Mouse (Mus musculus) heart, adult 2 months (tissue): Measurements from ENCODE around the gene Pcolce. TPM values are rescaled to one million over a fixed set of nuclear protein-coding genes. Genes with fewer than 3 reads are reported as not detected.

Experiments used
- DNase-seq, 2 experiments: peaks; one replicate each; pipeline ENCODE4 v3.0.0; 2021
- H3K27ac ChIP-seq: fragments of 200-600 bp; 2 replicates; pipeline ENCODE4 v1.8.1; 2022
- H3K27me3 ChIP-seq: fragments of 200-500 bp; 2 replicates; pipeline ENCODE4 v1.6.1; 2012; ENCODE audit warnings: mild to moderate bottlenecking, low read length, inconsistent platforms, mixed read lengths; ENCODE audit not compliant: control insufficient read depth, insufficient read depth
- H3K36me3 ChIP-seq: fragments of 200-500 bp; 2 replicates; pipeline ENCODE4 v1.6.1; 2012; ENCODE audit warnings: low read length, inconsistent platforms; ENCODE audit not compliant: control insufficient read depth, insufficient read depth
- H3K4me1 ChIP-seq: fragments of 200-500 bp; 2 replicates; pipeline ENCODE4 v1.6.1; 2011; ENCODE audit warnings: low read length; ENCODE audit not compliant: control insufficient read depth, insufficient read depth
- H3K4me3 ChIP-seq: fragments of 200-600 bp; 2 replicates; pipeline ENCODE4 v1.8.1; 2022
- H3K79me2 ChIP-seq: fragments of 200-500 bp; replicated peaks from 2 replicates; pipeline ENCODE4 v1.6.1; 2012; ENCODE audit warnings: mild to moderate bottlenecking, inconsistent platforms, low read length, moderate library complexity, mixed read lengths; ENCODE audit not compliant: control insufficient read depth, insufficient read depth
- H3K9ac ChIP-seq: fragments of 200-500 bp; 2 replicates; pipeline ENCODE4 v1.6.1; 2012; ENCODE audit warnings: low read depth, mild to moderate bottlenecking, control low read depth, inconsistent platforms, low read length, mixed read lengths
- CTCF ChIP-seq: fragments of 200-600 bp; IDR thresholded peaks from 2 replicates; pipeline ENCODE4 v1.8.1; 2022; ENCODE audit warnings: antibody characterized with exemption, mild to moderate bottlenecking, moderate library complexity
- EP300 ChIP-seq: fragments of 200-500 bp; IDR thresholded peaks from 2 replicates; pipeline ENCODE4 v1.6.1; 2011; ENCODE audit warnings: low read depth, low read length, control low read depth; ENCODE audit not compliant: insufficient read depth
- POLR2A ChIP-seq: fragments of 200-500 bp; IDR thresholded peaks from 2 replicates; pipeline ENCODE4 v1.6.1; 2011; ENCODE audit warnings: mild to moderate bottlenecking, low read depth, low read length, control low read depth; ENCODE audit not compliant: insufficient read depth
- WGBS: fragments of 180-500 bp; shearing (Covaris S2); methylation state at CpG from one replicate; pipeline ENCODE4 v1.1.7; 2018; 5-methylcytosine and 5-hydroxymethylcytosine counted together
- intact Hi-C: fragments of 180-260 bp; cut with DNase I; formaldehyde crosslinking; loops from one replicate; pipeline ENCODE4 v1.15.1; 2025
- polyA plus RNA-seq: library from polyadenylated mRNA; depleted of rRNA; stranded (reverse); fragments of >200 nt; gene quantifications from 2 replicates; pipeline ENCODE4 v1.2.3, GENCODE M21; 2012
- total RNA-seq, 2 experiments: library from RNA; stranded (reverse); gene quantifications; 2 replicates each; pipeline ENCODE4 v1.2.3; 2021

The Pcolce gene
- total and polyA plus RNA-seq, 3 experiments: 35.9 to 109 (median 50.8) TPM

- no peaks in the 10 kb centered on the region for H3K36me3 ChIP-seq
- TF ChIP-seq POLR2A (no peak), EP300 (peak; percentile 61; the same call in 1 of the 2 replicates), CTCF (peak; percentile 92)
- DNase-seq: peak; percentile 71 to 72
- H3K9ac ChIP-seq: no peak overlapping the region
- peaks cover 3% of the 10 kb centered on the region; the same call in 1 of the 2 replicates for H3K4me1 ChIP-seq
- 21% methylated on average over 3 of the region's 3 CpGs for WGBS
- no peak overlapping the region for H3K4me3 ChIP-seq
- intact Hi-C loops: loop anchor here (1.0 to 5.0 kb wide), 4 partner anchors 50 to 170 kb away; partner anchors contain the start of gene Mospd3
- H3K79me2 ChIP-seq: no peaks in the 10 kb centered on the region
- H3K27me3 ChIP-seq: no peaks in the 10 kb centered on the region
- peak overlapping the region; percentile 62 for H3K27ac ChIP-seq
Measured at GRCm38 (mm10) chr5:137652474-137652873, 38.9 kb upstream of the Pcolce start.

- Histone ChIP-seq H3K4me1 (no peaks in the 10 kb centered on the region), H3K27me3 (no peaks in the 10 kb centered on the region), H3K27ac (peak overlapping the region; percentile 78), H3K4me3 (no peak overlapping the region), H3K36me3 (no peaks in the 10 kb centered on the region), H3K79me2 (no peaks in the 10 kb centered on the region), H3K9ac (no peak overlapping the region; the same call in 1 of the 2 replicates)
- peak; percentile 56 to 61 for DNase-seq
- TF ChIP-seq CTCF (no peak), POLR2A (no peak)
- intact Hi-C loops: loop anchor here (5.0 kb wide), 3 partner anchors 48 to 168 kb away; partner anchors contain the start of gene Mospd3
- WGBS: 41% methylated on average over 18 of the region's 18 CpGs
Measured at GRCm38 (mm10) chr5:137649669-137650571, 36.3 kb upstream of the Pcolce start.

GRCm38 (mm10) chr5:137649251-137649650 is 35.7 kb upstream of the Pcolce start:
- no peak overlapping the region for H3K9ac ChIP-seq
- WGBS: 47% methylated on average over 4 of the region's 4 CpGs
- H3K4me1 ChIP-seq: no peaks in the 10 kb centered on the region
- H3K4me3 ChIP-seq: no peak overlapping the region
- TF ChIP-seq EP300: no peak
- no peak for TF ChIP-seq POLR2A
- TF ChIP-seq CTCF: no peak
- H3K79me2 ChIP-seq: no peaks in the 10 kb centered on the region
- DNase-seq: no peak
- no peaks in the 10 kb centered on the region for H3K36me3 ChIP-seq
- intact Hi-C loops: no loop called here
- no peaks in the 10 kb centered on the region for H3K27me3 ChIP-seq
- peak overlapping the region; percentile 78 for H3K27ac ChIP-seq

GRCm38 (mm10) chr5:137647827-137648601 is 34.4 kb upstream of the Pcolce start:
- 44% methylated on average over 9 of the region's 9 CpGs for WGBS
- no peaks in the 10 kb centered on the region for H3K36me3 ChIP-seq
- no peak for DNase-seq
- H3K9ac ChIP-seq: no peak overlapping the region
- no peak overlapping the region for H3K27ac ChIP-seq
- no peaks in the 10 kb centered on the region for H3K27me3 ChIP-seq
- no peak for TF ChIP-seq CTCF
- no peak for TF ChIP-seq EP300
- no peak for TF ChIP-seq POLR2A
- H3K4me1 ChIP-seq: no peaks in the 10 kb centered on the region
- intact Hi-C loops: no loop called here
- H3K79me2 ChIP-seq: no peaks in the 10 kb centered on the region
- no peak overlapping the region for H3K4me3 ChIP-seq

- Histone ChIP-seq H3K36me3 (no peaks in the 10 kb centered on the region), H3K27me3 (no peaks in the 10 kb centered on the region), H3K79me2 (no peaks in the 10 kb centered on the region), H3K4me1 (no peaks in the 10 kb centered on the region), H3K4me3 (peak within 1 kb of the TSS; percentile 42), H3K9ac (peak within 1 kb of the TSS; percentile 49), H3K27ac (peak within 1 kb of the TSS; percentile 54)
- 39% methylated on average over 11 of the region's 11 CpGs for WGBS
- TF ChIP-seq POLR2A: peak; percentile 63; the same call in 1 of the 2 replicates
- TF ChIP-seq CTCF: no peak
- peak; percentile 56 to 62 for DNase-seq
- intact Hi-C loops: no loop called here
Measured at GRCm38 (mm10) chr5:137645652-137646091, 32.1 kb upstream of the Pcolce start, which contains the start of gene Irs3. TSS of gene Irs3 (minus strand) at chr5:137645714.
